Mouse (Mus musculus) testis, adult 2 months (tissue): ENCODE results near the gene Abcc2.

Source experiments
- CTCF ChIP-seq: fragments of 200-500 bp; IDR thresholded peaks from 2 replicates; pipeline ENCODE4 v1.5.1; 2012; ENCODE audit warnings: low read depth, mild to moderate bottlenecking, inconsistent platforms, low read length, moderate library complexity; ENCODE audit not compliant: control insufficient read depth, insufficient read depth, insufficient replicate concordance
- POLR2A ChIP-seq: fragments of 200-500 bp; IDR thresholded peaks from 2 replicates; pipeline ENCODE4 v1.6.1; 2012; ENCODE audit warnings: low read depth, mild to moderate bottlenecking, inconsistent platforms, low read length, moderate library complexity; ENCODE audit not compliant: control insufficient read depth

DNA sequence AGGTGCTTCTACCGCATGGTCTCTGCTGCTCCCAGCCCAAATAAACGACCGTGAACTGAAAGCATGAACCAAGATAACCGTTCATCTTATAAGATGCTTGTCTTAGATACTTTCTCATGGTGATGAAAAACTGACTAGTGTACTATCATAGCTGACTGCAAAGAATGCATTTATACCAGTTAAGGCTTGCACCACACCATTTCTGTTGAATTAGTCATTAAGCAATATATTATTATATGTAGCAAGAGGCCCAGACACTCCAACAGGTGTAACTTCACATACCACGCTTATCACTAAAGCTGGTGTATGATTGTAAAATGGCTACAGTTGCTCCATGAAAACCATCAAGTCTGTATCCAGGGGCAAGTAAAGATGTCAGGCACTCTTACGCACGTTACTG lies 7.8 kb downstream of the Abcc2 start:
- no peak for TF ChIP-seq CTCF
- no peak for TF ChIP-seq POLR2A
